Comparison of ENCODE assay signal across 38 mouse cellular contexts in genomic region chr6:123583988-123584387, GRCm38 (mm10). TPM values are rescaled to one million over a fixed set of nuclear protein-coding genes. Genes with fewer than 3 reads are reported as not detected.
"Had no signal": no experiment of that assay in that cellular context is flagged by ENCODE, and none has a peak within 500 bp of the region (broad histone marks: within the 10 kb centered on the region; RNA-seq: fewer than 3 reads in every experiment).

No protein-coding gene starts in this region.

RNA-seq across cellular contexts. Expression of gene Vmn2r21, which starts 50.8 kb away (rescaled TPM):
- total RNA-seq: layer of hippocampus, postnatal 36 days; left cerebral cortex, adult 18-20 months; left cerebral cortex, adult 2 months; left cerebral cortex, adult 8-10 months; left cerebral cortex, postnatal 10 days; left cerebral cortex, postnatal 14 days; left cerebral cortex, postnatal 25 days; left cerebral cortex, postnatal 36 days; left cerebral cortex, postnatal 4 days; liver, adult 2 months; megakaryocyte, adult 5-6 weeks; midbrain, postnatal 0 days; monocyte, adult 5-6 weeks had no signal
- polyA plus RNA-seq: limb, embryonic 10.5 days; limb, embryonic 11.5 days; limb, embryonic 12.5 days; limb, embryonic 13.5 days; limb, embryonic 14.5 days; limb, embryonic 15.5 days; liver, adult 2 months; liver, embryonic 11.5 days; liver, postnatal 0 days; lung, adult 2 months; lung, embryonic 14.5 days; lung, embryonic 15.5 days; lung, embryonic 16.5 days; lung, postnatal 0 days; macrophage; midbrain, embryonic 10.5 days; midbrain, embryonic 11.5 days; midbrain, embryonic 12.5 days; midbrain, embryonic 13.5 days; midbrain, embryonic 14.5 days; midbrain, embryonic 15.5 days; midbrain, embryonic 16.5 days; midbrain, postnatal 0 days; myocyte; neural tube, embryonic 11.5 days; neural tube, embryonic 12.5 days; neural tube, embryonic 13.5 days had no signal
